Mouse (Mus musculus): ENCODE data around the gene Pno1. TPM values are rescaled to one million over a fixed set of nuclear protein-coding genes. Genes with fewer than 3 reads are reported as not detected.

The Pno1 gene
- polyA plus RNA-seq, 1 experiment from 2014 or later = 72.7 TPM

Other genes with a start within 250 kb of the Pno1 start
- 38.6 and 43.3 TPM in 2 replicates for gene Cnrip1, start 160.0 kb downstream of the Pno1 start, polyA plus RNA-seq (2014; fragmentation: Nextera tagmentation; extraction: Ambion mirVana)
- gene Plek, start 159.2 kb downstream of the Pno1 start, polyA plus RNA-seq (2014; fragmentation: Nextera tagmentation; extraction: Ambion mirVana) = 2.5 and 2.9 TPM in 2 replicates
- gene Ppp3r1, start 52.3 kb downstream of the Pno1 start, polyA plus RNA-seq (2014; fragmentation: Nextera tagmentation; extraction: Ambion mirVana) = 83.9 and 97.0 TPM in 2 replicates
- gene Wdr92, start 29.5 kb downstream of the Pno1 start, polyA plus RNA-seq (2014; fragmentation: Nextera tagmentation; extraction: Ambion mirVana) = 26.1 and 29.4 TPM in 2 replicates
- gene C1d, start 46.0 kb upstream of the Pno1 start, polyA plus RNA-seq (2014; fragmentation: Nextera tagmentation; extraction: Ambion mirVana) = 120 and 125 TPM in 2 replicates

Data from stomach, embryonic 14.5 days (tissue).